Mouse (Mus musculus) ES-Bruce4 (cell line): ENCODE data around the gene Ankrd13d.

Source experiments
- CTCF ChIP-seq: IDR thresholded peaks from one replicate; pipeline ENCODE4 v1.8.1; 2011; ENCODE audit warnings: low read depth, low read length
- POLR2A ChIP-seq: IDR thresholded peaks from one replicate; pipeline ENCODE4 v1.8.1; 2011; ENCODE audit warnings: low read length; ENCODE audit not compliant: insufficient read depth

DNA sequence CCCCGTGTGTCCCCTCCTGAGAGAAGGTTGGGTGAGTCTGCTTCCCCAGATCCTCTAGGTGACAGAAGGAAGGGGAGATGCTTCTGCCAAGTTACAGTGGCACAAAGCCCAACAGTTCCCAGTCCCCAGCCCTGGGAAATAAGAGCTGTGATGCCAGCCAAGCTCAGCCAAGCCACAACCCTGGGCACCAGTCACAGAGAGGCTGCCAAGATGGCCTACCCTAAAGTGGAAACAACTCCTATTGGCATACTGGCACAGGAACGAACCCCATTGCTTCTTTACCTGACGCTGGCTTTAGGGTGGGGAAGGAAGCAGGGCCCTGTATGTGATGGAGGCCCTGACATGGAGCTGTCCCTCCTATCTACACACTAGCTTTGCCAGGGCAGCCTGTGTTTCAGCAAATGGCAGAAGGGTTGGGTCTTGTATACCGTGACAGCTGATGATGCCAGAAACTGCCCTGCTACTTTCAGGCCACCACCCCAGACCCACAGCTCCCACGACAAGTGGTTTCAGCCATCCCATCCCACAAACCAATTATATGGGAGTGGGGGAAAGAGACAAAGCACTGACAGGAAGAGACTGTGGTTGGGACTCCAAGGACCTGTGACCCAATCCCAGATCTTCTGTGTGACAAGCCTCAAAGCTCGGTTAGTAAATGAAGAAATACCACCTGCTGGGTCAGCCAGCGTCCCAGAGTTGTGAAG, 20.2 kb upstream of the Ankrd13d start:
- TF ChIP-seq CTCF: no peak
- no peak for TF ChIP-seq POLR2A
